Mouse (Mus musculus) gastrocnemius, postnatal 10 days (tissue): ENCODE results near the gene Map3k6. TPM values are rescaled to one million over a fixed set of nuclear protein-coding genes. Genes with fewer than 3 reads are reported as not detected.

ENCODE experiments used
- DNase-seq: peaks from one replicate; pipeline ENCODE4 v3.0.0; 2021; ENCODE audit warnings: mixed read lengths
- total RNA-seq, 2 experiments: library from RNA; stranded (reverse); gene quantifications; 2 replicates each; pipeline ENCODE4 v1.2.3; 2021

Gene Map3k6
- total RNA-seq, 2 experiments from 2014 or later = 2.1 to 5.5 TPM

- no peak for DNase-seq
These were observed 12.8 kb downstream of the Map3k6 start for GRCm38 (mm10) chr4:133253412-133253811.

DNA sequence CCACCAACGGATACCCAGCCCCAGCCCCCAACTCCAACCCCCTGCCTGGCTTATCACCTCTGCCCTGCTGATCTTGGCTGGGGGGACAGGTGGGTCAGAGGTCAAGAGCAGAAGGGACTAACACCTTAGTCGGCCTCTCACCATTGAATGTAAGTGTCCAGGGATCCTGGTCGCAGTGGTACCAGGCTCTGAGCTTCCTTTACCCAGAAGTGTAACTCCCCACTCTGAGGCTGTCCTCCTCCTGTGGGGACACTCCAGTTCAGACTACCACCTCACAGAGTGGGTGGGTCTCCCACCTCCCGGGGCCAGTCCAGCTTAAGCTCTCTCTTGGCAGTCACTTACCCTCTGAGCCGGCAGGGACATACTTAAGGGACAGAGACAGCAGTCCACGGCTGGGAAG, 14.8 kb downstream of the Map3k6 start:
- no peak for DNase-seq

DNA sequence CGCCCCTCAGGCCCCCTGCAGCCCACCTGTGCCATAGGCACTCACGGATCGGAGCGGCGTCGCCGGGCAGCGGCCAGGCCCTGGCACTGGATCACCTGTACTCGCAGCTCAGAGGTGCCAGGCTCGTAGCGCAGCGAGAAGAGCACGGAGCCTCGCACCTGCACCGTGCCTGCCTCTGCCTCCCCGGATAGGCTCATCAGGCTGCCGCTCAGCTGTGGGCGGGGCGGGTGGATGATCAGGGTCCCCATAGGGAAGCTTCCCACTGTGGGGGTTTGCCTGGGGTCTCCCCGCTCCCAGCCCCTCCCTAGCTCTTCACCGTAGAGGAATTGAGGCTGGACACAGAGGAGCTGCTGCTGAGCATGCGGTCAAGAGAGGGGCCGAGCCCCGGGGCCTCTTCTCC, 16.2 kb downstream of the Map3k6 start:
- DNase-seq = no peak

DNA sequence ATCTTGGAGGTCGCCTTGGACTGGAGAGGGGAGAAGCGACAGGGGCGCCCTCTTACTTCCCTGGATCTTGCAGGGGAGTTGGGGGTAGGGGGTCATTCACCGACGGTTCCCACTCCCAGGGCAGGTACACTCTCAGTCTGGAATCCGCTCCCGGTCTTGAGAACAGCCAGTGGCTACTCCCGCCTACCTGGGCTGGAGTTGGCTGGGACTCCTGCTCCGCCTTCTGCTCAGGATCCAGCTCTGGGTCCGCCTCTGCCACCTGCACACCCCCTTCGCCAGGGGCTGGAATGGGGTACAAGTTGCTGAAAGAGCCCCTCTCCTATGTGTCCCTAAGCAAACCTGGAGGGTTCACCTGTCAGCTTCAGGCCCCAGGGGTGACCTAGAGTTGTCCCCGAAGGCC, 16.6 kb downstream of the Map3k6 start:
- no peak for DNase-seq

GRCm38 (mm10) chr4:133257798-133258408, 17.3 kb downstream of the Map3k6 start:
- no peak for DNase-seq

DNA sequence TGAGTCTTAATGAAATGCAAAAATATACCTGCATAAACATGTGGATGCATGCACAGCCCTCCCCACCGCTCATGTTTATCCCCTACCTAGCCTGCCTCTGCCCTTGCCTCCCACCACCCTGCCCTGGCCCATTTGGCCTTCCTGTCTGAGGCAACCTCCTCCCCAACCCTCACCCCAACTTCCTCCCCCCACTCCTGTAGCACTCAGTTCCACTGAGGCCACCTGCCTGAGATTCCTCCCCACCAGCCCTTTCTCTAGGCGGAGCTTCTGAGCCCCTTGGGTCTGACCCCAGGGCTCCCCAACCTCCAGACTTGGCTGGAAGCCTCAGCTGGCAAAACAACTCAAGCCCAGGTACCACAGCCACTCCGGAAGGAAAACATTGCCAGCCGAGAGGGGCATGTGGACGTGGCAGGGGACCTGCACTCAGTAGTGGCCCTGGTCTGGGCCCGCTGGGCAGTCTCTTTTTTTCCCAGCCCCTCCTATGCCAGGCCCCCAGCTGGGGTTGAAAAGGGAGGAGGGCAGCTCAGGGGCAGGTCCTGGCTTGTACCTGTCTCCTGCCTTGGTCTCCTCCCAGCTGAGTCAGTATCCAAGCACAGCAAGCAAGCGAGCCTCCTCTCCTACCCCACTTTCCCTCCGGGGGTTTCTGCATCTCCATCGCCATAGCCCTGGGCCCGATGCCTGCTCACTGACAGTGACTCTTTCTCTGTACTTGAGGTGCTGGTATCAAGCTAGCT, 21.2 kb downstream of the Map3k6 start:
- no peak for DNase-seq

GRCm38 (mm10) chr4:133262375-133262765, 21.8 kb downstream of the Map3k6 start:
- DNase-seq = no peak

GRCm38 (mm10) chr4:133262882-133263281, 22.3 kb downstream of the Map3k6 start, which contains the start of gene Sytl1:
Sytl1 (minus strand) TSS chr4:133263113.
- no peak for DNase-seq

DNA sequence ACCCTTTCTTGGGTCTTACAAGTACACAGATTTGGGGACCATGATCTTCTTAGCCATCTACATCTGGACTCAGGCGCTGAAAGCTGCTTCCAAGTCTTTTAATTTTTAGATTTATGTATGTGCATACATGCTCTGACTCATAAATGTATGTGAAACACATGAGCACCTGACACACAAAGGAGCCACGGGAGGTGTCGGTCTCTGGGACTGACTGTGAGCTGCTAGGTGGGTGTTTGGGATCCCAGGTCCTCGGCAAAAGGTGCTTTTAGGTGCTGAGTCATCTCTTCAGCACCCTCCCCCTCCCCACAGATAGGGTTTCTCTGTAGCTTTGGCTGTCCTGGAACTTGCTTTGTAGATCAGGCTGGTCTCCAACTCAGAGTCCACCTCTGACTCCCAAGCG, 23.1 kb downstream of the Map3k6 start:
- DNase-seq = no peak

DNA sequence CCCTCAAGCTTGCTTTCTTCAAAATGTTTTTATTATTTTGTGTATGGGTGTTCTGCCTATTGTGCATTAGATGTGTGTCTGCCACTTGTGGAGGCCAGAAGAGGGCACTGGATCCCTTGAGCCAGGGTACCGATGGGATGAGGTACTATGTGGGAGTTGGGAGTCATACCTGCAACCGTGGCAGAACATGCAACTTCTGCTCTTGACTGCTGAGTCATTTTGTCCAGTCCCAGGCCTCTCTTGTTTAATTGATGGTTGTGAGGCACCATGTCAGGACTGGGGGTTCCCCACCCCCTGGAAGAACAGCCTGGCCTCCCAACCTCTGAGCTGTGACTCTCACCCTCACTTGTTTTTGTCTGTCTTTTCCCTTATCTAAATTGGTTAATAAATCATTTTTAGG, 23.9 kb downstream of the Map3k6 start:
- no peak for DNase-seq

GRCm38 (mm10) chr4:133265297-133265696, 24.7 kb downstream of the Map3k6 start:
- no peak for DNase-seq

DNA sequence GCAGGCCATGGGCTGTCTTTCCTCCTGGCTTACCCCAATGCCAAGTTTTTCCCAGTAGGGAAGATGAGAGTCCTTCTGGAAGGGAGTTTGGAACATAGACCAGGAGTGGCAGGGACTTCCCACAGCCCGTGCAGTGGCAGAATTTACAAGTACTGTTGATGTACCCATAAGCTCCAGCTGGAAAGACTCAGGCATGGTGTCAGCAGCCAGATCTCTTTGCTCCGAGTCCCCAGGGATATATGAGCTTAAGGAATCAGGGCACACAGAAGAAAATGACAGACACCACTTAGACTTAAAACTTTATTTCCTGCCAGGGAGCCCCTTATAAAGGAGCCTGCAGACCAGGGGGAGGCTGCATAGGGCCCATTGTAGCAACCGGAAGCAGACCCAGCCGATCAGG, 25.1 kb downstream of the Map3k6 start:
- DNase-seq = no peak

- DNase-seq = no peak
These were observed 25.7 kb downstream of the Map3k6 start for GRCm38 (mm10) chr4:133266248-133266880.

DNA sequence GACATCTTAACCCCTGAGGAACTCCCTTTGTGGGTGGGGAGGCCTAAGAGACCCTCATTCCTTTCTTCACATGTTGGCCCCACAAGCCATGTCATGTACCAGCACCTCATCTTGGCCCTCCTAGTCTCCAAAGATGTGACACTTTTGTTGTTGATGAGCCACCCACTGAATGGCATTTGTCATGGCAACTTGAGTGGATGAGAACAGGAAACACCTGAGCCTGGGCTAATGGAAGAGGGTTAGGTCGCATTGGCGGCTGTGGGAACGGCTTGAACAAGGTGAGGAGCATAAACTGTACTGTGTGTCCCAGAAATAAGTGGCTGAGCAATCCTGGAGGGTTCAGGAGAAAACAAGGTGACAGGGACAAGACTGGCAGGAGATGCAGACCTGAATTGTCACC, 28.3 kb downstream of the Map3k6 start:
- no peak for DNase-seq

DNA sequence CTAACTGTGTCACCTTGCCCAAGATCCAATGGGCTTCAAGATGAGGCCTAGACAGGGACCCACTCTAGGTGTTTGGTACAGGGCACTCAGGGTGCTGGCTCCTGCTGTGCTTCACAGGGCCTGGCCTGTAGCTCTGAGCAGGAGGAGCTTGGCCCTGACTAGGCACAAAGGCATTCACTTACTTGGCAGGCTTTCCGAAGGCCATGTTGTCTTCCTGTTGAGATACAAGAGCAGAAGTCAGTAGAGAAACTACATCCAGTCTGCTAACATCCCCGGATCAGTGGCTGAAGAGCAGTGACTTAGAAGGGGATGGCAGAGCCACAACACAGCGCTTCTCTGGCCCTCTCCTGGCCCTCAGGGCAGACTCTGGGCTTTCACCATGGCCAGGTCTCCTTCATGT, 29.0 kb downstream of the Map3k6 start:
- DNase-seq = no peak

DNA sequence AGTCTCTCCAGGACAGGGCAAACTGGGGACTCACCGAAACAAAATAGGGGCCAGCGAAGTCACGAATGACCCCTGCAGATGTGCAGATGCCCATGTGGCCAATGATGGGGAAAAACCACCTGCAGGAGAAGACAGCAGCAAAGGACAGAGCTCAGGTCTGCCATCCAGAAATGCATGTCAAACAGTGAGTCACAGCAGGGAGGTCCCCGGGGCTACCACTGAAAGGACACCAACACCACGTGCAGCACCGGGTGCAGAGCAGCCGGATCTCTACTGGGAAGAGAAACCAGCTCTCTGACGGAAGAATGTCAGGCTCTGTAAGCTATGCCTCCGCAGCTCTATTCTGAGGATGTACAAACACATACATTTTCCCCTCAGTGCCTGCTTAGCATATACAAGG, 30.3 kb downstream of the Map3k6 start:
- DNase-seq = no peak

DNA sequence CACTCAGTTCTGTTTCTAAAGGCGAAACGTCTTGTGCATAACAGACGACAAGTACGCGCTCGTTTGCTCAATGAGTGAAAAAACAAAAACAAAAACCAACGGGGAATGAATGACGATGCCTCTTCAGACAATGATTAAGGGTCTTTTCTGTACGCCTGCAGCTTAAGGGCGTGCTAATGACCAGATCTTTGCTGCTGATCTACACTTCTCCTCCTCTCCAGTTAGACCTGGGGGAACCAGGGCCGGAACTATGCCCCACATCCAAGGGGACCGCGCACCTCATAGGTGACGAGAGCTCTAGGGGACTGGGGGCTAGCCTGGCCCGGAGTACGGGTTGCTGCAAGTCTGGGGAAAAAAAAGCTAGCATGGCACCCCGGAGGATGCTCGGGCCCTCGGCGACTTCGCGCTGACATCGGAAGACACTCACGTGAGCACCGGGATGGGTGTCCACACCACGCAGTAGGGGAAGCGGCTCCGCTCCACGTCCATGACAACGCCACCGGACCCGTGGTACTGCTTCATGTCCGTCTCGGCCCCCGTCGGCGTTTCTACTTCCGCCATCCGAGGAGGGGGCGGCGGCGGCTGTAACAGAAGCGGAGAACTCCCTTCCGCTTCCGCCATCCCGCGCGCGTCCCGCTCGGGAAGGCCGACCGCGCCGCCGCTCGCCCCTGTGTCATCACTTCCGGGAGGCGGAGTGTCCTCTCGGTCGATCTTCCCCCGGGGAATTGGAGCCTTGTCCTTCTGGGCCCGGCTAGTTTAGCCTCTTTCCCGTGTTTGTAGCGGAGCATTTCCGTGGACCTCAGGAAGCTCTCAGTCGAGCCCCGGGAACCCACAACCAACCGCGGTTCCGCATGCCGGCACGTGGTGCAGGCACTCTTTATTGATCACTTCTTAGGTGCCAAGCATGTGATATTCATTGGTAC, 36.7 kb downstream of the Map3k6 start, which contains the start of gene Tmem222:
Gene Tmem222 (minus strand): TSS at position 689 of the 923 bp plus-strand sequence.
- DNase-seq = peak; percentile 93

GRCm38 (mm10) chr4:133278067-133278466, 37.4 kb downstream of the Map3k6 start:
- no peak for DNase-seq

GRCm38 (mm10) chr4:133278482-133278881, 37.9 kb downstream of the Map3k6 start:
- DNase-seq = no peak

GRCm38 (mm10) chr4:133281513-133281912, 40.9 kb downstream of the Map3k6 start:
- DNase-seq = no peak

- no peak for DNase-seq
These were observed 41.4 kb downstream of the Map3k6 start for GRCm38 (mm10) chr4:133281951-133282481.

GRCm38 (mm10) chr4:133282656-133283055, 42.0 kb downstream of the Map3k6 start:
- no peak for DNase-seq
